Mouse (Mus musculus) CH12.LX (cell line): ENCODE data around the gene Ccdc88c.

Experiments used
- CHD1 ChIP-seq: IDR thresholded peaks from 2 replicates; pipeline ENCODE4 v1.6.1; 2012; ENCODE audit warnings: low read depth, low read length, improper control_type of control experiment, inconsistent platforms
- CTCF ChIP-seq, 2 experiments: IDR thresholded peaks in 1 of 2; conservative IDR thresholded peaks in 1 of 2; 2 replicates each; pipeline ENCODE4 v1.5.1; 2011 to 2012; ENCODE audit warnings: low read depth in 2 of 2, low read length in 2 of 2, improper control_type of control experiment in 1 of 2, inconsistent platforms in 1 of 2, mild to moderate bottlenecking in 1 of 2, moderate library complexity in 1 of 2
- ELF1 ChIP-seq: IDR thresholded peaks from 2 replicates; pipeline ENCODE4 v1.6.1; 2014; ENCODE audit warnings: low read depth, mild to moderate bottlenecking, inconsistent platforms, low read length, improper control_type of control experiment
- ETS1 ChIP-seq: conservative IDR thresholded peaks from 2 replicates; pipeline ENCODE4 v1.6.1; 2012; ENCODE audit warnings: low read depth, mild to moderate bottlenecking, inconsistent platforms, low read length, improper control_type of control experiment, moderate library complexity
- IRF4 ChIP-seq: IDR thresholded peaks from 2 replicates; pipeline ENCODE4 v1.6.1; 2014; ENCODE audit warnings: low read depth, mild to moderate bottlenecking, inconsistent platforms, low read length, improper control_type of control experiment
- MAX ChIP-seq: IDR thresholded peaks from 2 replicates; pipeline ENCODE4 v1.6.1; 2011; ENCODE audit warnings: low read length, improper control_type of control experiment
- MXI1 ChIP-seq: IDR thresholded peaks from 2 replicates; pipeline ENCODE4 v1.6.1; 2011; ENCODE audit warnings: mild to moderate bottlenecking, low read depth, low read length, improper control_type of control experiment
- PAX5 ChIP-seq: IDR thresholded peaks from 2 replicates; pipeline ENCODE4 v1.6.1; 2012; ENCODE audit warnings: low read length, inconsistent platforms, mixed read lengths
- POLR2A ChIP-seq: IDR thresholded peaks from 2 replicates; pipeline ENCODE4 v1.6.1; 2011; ENCODE audit warnings: low read depth, mild to moderate bottlenecking, improper control_type of control experiment, low read length
- POLR2AphosphoS2 ChIP-seq: IDR thresholded peaks from 2 replicates; pipeline ENCODE4 v1.6.1; 2011; ENCODE audit warnings: low read depth, low read length, improper control_type of control experiment
- SMC3 ChIP-seq: IDR thresholded peaks from 2 replicates; pipeline ENCODE4 v1.6.1; 2011; ENCODE audit warnings: low read depth, low read length, improper control_type of control experiment
- UBTF ChIP-seq: IDR thresholded peaks from 2 replicates; pipeline ENCODE4 v1.6.1; 2012; ENCODE audit warnings: low read depth, mild to moderate bottlenecking, inconsistent platforms, low read length, improper control_type of control experiment, moderate library complexity
- USF1 ChIP-seq: IDR thresholded peaks from 2 replicates; pipeline ENCODE4 v1.6.1; 2014; ENCODE audit warnings: low read depth, mild to moderate bottlenecking, inconsistent platforms, low read length, improper control_type of control experiment
- USF2 ChIP-seq: conservative IDR thresholded peaks from 2 replicates; pipeline ENCODE4 v1.6.1; 2011; ENCODE audit warnings: low read depth, low read length, improper control_type of control experiment

DNA sequence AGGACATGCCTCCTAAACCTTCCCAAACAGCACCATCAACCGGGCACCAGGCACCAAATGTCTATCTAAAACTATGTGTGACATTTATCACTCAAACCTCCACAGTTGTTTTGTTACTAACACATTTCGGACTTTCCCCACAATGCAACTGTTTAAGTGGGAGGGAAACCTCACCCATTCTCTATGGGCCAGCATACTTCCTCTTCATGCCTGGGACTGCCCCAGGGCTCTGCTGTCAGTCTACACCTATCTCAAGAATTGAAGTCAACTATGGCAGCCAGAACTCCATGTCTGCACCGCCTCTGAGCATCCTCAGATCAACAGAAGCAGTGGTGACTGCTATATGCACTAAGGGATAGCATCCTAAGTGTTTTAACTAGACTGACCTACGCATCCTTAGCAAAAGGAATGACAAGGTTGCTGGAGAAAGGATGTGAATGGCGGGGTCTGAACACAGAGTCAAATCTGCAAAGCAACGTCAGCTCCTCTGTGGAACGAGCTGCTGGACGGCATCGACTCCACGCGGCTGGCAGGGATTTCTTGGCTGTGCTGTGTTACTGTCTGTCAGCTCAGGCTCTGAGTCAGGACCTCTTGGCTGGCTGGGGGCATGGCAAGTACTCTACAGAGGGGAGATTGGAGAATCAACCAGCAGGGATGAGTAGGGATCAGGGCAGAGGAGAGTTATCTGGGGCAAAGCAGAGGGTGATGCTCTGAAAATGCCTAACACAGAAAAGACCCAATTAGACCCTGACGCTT, 23.0 kb downstream of the Ccdc88c start:
- TF ChIP-seq CHD1 (no peak), USF1 (no peak), CTCF (conservative IDR thresholded peaks at IDR 0.05 in 1 of 2, IDR thresholded peaks at IDR 0.05 in 1 of 2; ENCODE audit: low read depth in 2 of 2, low read length in 2 of 2) (no peak), POLR2A (no peak), ELF1 (peak; percentile 73), POLR2AphosphoS2 (no peak), SMC3 (no peak; the same call in 1 of the 2 replicates), UBTF (peak; percentile 55; the same call in 1 of the 2 replicates), MXI1 (peak; percentile 59), PAX5 (no peak), IRF4 (peak; percentile 81), MAX (peak; percentile 60; the same call in 1 of the 2 replicates), ETS1 (peak; percentile 30; the same call in 1 of the 2 replicates), USF2 (no peak)
